Mouse (Mus musculus): ENCODE measurements around the gene Smim24. TPM values are rescaled to one million over a fixed set of nuclear protein-coding genes. Genes with fewer than 3 reads are reported as not detected.

Gene Smim24
- total and polyA plus RNA-seq, 2 experiments, result 1.3 to 4.1 TPM

DNA sequence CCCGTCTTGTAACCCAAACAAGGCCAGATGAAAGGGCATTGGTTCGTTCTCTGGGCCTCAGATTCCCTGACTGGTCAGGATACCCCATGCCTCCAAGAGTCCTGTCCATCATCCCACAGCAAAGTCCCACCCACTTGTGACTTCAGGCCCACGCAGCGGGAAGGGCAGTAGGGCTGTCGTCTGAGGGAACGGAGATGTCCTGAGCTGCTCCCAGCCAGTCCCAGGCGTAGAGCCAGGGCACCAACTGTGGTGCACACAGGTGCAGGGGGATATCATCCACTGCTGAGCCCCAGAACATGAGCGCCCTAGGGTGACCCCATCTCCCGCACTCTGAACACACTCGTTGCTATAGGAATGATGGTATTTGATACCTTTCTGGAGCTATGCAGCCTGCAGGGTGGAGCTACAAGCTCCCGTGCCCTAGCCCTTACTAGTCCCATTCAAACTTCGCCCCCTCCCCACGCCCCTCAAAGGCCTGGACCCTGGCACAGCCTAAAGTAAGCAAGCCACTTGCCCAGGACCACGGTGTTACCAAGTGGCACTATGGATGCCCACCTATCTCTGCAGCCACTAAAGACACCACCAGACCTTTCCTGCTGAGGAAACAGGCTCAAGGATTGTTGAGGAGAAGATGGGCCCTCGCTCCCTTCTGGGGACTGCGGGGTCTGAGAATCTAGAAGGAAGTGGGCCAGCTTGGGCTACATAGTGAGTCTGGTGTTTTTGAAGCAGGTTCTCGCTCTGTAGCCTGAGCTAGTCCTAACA is 22.9 kb downstream of the Smim24 start:
- WGBS, result 47% methylated on average over 17 of the region's 17 CpGs
- Histone ChIP-seq H3K27ac (replicated peaks; ENCODE audit: insufficient read depth, low read depth, low read length) (peak overlapping the region; percentile 89), H3K4me1 (ENCODE audit: control insufficient read depth, insufficient read depth, low read length) (peaks cover 83% of the 10 kb centered on the region), H3K36me3 (ENCODE audit: control insufficient read depth, insufficient read depth, low read length) (no peaks in the 10 kb centered on the region), H3K79me2 (ENCODE audit: control insufficient read depth, insufficient read depth, low read length) (peaks cover 46% of the 10 kb centered on the region), H3K4me3 (ENCODE audit: insufficient read depth, low read depth, low read length) (no peak overlapping the region), H3K9ac (ENCODE audit: low read depth, low read length) (peak overlapping the region; percentile 18; the same call in 1 of the 2 replicates), H3K27me3 (ENCODE audit: control insufficient read depth, insufficient read depth, low read length) (no peaks in the 10 kb centered on the region)
- peak; percentile 29 for DNase-seq (ENCODE audit: extremely low read depth, low read depth, low spot score)
- TF ChIP-seq CTCF (IDR thresholded peaks at IDR 0.05; ENCODE audit: low read depth, low read length), result no peak
- TF ChIP-seq POLR2A (IDR thresholded peaks at IDR 0.05; ENCODE audit: extremely low read depth, insufficient read depth, low read length), result no peak

DNA sequence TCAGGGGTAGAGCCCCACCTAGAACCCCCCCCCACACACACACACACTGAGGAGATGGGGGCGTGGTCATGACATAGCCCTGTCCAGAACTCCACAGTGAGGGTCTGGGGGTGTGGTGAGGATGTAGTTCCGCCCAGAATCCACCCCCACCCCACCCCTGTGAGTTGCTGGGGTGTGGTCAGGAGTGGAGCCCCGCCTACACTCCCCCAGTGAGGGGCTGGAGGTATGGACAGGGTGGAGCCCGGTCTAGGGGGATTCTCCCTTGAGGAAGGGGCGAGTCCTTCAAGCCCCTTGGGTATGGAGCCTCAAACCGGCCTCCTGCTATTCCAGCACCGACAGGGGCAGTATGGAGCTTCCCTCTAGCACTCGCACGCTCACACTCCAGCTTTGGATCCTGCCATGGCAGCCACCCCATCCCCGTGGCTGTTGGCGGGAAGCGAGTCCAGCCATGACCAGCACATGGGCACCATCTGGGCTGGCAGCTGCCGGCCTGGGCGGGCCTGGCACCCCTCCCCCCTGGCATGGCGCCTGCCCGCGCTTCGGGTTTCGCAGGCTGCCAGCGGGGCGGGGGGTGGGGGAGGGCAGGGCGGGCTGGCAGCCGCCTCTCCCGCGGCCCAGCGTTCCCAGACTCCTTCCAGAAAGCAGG is 23.9 kb downstream of the Smim24 start:
- no peaks in the 10 kb centered on the region for H3K36me3 ChIP-seq (ENCODE audit: control insufficient read depth, insufficient read depth, low read length)
- peak overlapping the region; percentile 82 for H3K27ac ChIP-seq (replicated peaks; ENCODE audit: insufficient read depth, low read depth, low read length)
- H3K4me3 ChIP-seq (ENCODE audit: insufficient read depth, low read depth, low read length), result peak overlapping the region; percentile 5; the same call in 1 of the 2 replicates
- peaks cover 83% of the 10 kb centered on the region for H3K4me1 ChIP-seq (ENCODE audit: control insufficient read depth, insufficient read depth, low read length)
- H3K27me3 ChIP-seq (ENCODE audit: control insufficient read depth, insufficient read depth, low read length), result no peaks in the 10 kb centered on the region
- H3K9ac ChIP-seq (ENCODE audit: low read depth, low read length), result peak overlapping the region; percentile 39
- TF ChIP-seq POLR2A (IDR thresholded peaks at IDR 0.05; ENCODE audit: extremely low read depth, insufficient read depth, low read length), result no peak
- no peak for TF ChIP-seq CTCF (IDR thresholded peaks at IDR 0.05; ENCODE audit: low read depth, low read length)
- peaks cover 55% of the 10 kb centered on the region for H3K79me2 ChIP-seq (ENCODE audit: control insufficient read depth, insufficient read depth, low read length)
- 16% methylated on average over 26 of the region's 26 CpGs for WGBS
- DNase-seq (ENCODE audit: extremely low read depth, low read depth, low spot score), result peak; percentile 75

DNA sequence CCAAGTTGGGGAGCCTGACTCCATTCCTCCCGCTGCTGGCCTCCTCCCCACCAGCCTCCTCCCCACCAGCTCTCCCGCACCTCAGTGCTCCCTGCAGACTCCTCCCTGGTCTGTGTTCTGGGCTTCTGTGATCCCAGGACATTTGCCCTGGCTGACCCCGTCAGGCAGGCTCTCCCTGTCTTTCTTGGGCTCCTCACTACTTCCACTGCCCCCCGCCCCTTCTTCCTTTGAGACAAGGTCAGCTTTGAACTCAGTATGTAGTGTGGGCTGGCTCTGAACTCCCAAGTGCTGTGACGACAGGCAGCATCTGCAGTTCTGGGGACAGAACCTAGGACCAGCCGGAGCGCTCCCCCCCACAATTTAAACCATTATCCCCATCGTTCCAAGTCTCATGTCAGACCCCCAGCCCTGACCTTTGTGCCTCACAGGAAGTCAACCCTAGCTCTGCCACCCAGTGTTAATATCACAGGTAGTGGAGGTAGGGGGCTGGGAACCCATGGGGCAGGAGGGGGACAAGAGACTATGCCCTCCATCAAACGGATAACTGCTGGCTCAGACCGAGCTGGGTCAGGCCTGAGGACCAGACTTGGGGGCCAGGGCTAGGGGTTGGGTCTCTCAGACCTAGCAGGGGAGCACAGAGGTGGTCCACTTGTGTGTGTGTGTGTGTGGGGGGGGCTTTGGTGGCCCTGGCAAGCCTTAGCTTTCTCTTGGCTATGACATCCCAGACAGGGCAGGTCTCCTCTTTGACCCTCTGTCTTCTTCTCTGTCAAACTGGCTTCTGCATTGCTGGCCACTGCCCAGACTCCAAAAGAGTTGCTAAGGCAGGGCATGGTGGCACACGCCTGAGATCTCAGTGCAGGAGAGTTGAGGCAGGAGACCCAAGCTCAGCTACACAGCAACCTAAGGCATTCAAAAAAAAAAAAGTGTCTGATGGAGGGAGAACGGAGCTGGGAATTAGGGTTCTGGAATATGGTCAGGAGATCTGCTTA is 24.7 kb downstream of the Smim24 start:
- WGBS, result 32% methylated on average over 12 of the region's 12 CpGs
- no peak overlapping the region; the same call in 1 of the 2 replicates for H3K4me3 ChIP-seq (ENCODE audit: insufficient read depth, low read depth, low read length)
- no peaks in the 10 kb centered on the region for H3K36me3 ChIP-seq (ENCODE audit: control insufficient read depth, insufficient read depth, low read length)
- peaks cover 81% of the 10 kb centered on the region for H3K4me1 ChIP-seq (ENCODE audit: control insufficient read depth, insufficient read depth, low read length)
- H3K79me2 ChIP-seq (ENCODE audit: control insufficient read depth, insufficient read depth, low read length), result peaks cover 61% of the 10 kb centered on the region
- no peaks in the 10 kb centered on the region for H3K27me3 ChIP-seq (ENCODE audit: control insufficient read depth, insufficient read depth, low read length)
- no peak for DNase-seq (ENCODE audit: extremely low read depth, low read depth, low spot score)
- TF ChIP-seq POLR2A (IDR thresholded peaks at IDR 0.05; ENCODE audit: extremely low read depth, insufficient read depth, low read length) (no peak), CTCF (IDR thresholded peaks at IDR 0.05; ENCODE audit: low read depth, low read length) (no peak)
- peak overlapping the region; percentile 39 for H3K9ac ChIP-seq (ENCODE audit: low read depth, low read length)
- H3K27ac ChIP-seq (replicated peaks; ENCODE audit: insufficient read depth, low read depth, low read length), result peak overlapping the region; percentile 64

- TF ChIP-seq POLR2A (IDR thresholded peaks at IDR 0.05; ENCODE audit: extremely low read depth, insufficient read depth, low read length), result no peak
- no peak for TF ChIP-seq CTCF (IDR thresholded peaks at IDR 0.05; ENCODE audit: low read depth, low read length)
- Histone ChIP-seq H3K27ac (replicated peaks; ENCODE audit: insufficient read depth, low read depth, low read length) (peak overlapping the region; percentile 95), H3K27me3 (ENCODE audit: control insufficient read depth, insufficient read depth, low read length) (no peaks in the 10 kb centered on the region), H3K9ac (ENCODE audit: low read depth, low read length) (peak overlapping the region; percentile 54), H3K4me1 (ENCODE audit: control insufficient read depth, insufficient read depth, low read length) (peaks cover 76% of the 10 kb centered on the region), H3K36me3 (ENCODE audit: control insufficient read depth, insufficient read depth, low read length) (no peaks in the 10 kb centered on the region), H3K79me2 (ENCODE audit: control insufficient read depth, insufficient read depth, low read length) (peaks cover 62% of the 10 kb centered on the region), H3K4me3 (ENCODE audit: insufficient read depth, low read depth, low read length) (no peak overlapping the region)
- peak; percentile 44 for DNase-seq (ENCODE audit: extremely low read depth, low read depth, low spot score)
- 19% methylated on average over 11 of the region's 11 CpGs for WGBS
Observed at GRCm38 (mm10) chr10:81418216-81419070, 25.6 kb downstream of the Smim24 start.
